Mouse (Mus musculus): ENCODE measurements at regions not wholly inside any gene's neighbourhood (a gene's known extent, or its start where the extent isn't known, plus 50 kb on each side); places are given as distances from the start of the nearest gene placed in this dataset.

- intact Hi-C loops (cut with DNase I; ENCODE audit: low total_unique reads), result loop anchor here (10.0 kb wide), 1 partner anchor 271 kb away; no protein-coding TSS in a partner anchor
- DNase-seq, result no peak
Measured at GRCm38 (mm10) chr2:19146289-19146688, 52.8 kb upstream of the Armc3 start.

- intact Hi-C loops (cut with DNase I; ENCODE audit: low total_unique reads), result loop anchor here (10.0 kb wide), 1 partner anchor 274 kb away; no protein-coding TSS in a partner anchor
- DNase-seq, result no peak
Measured at GRCm38 (mm10) chr2:19148812-19149211, 50.3 kb upstream of the Armc3 start.

Measured in gastrocnemius, postnatal 14 days (tissue).